Mouse (Mus musculus) mouse embryonic stem cell (cell line): ENCODE data around the gene Zfp873.
"Not testable (repeated sequence)": the region's sequence is repeated elsewhere in the genome, so short reads cannot be mapped to it uniquely, and the experiment has no call there.

Experiments
- in situ Hi-C, 2 experiments: fragments of 300-500 bp; cut with MboI; formaldehyde crosslinking; loops; 1 replicate in 1 of 2; 3 replicates in 1 of 2; pipeline ENCODE4 v1.14.3; 2019 to 2020; ENCODE audit warnings: low sequenced_read_pairs in 2 of 2, low pct_unique_long_range_greater_than_20kb in 1 of 2, mixed read lengths in 1 of 2; ENCODE audit not compliant: unreplicated experiment in 1 of 2

The Zfp873 gene

GRCm38 (mm10) chr10:82047597-82048459, at the start of gene Zfp873:
Zfp873 (plus strand) TSS chr10:82048123.
- in situ Hi-C loops: loop anchor here (5.0 to 10.0 kb wide), 2 partner anchors 117 to 119 kb away; no protein-coding TSS in a partner anchor

GRCm38 (mm10) chr10:82003209-82003608, 44.7 kb upstream of the Zfp873 start:
- in situ Hi-C loops: not testable (repeated sequence)

GRCm38 (mm10) chr10:82004822-82005221, 43.1 kb upstream of the Zfp873 start:
- in situ Hi-C loops: not testable (repeated sequence)

- in situ Hi-C loops: loop anchor here in 1 of 2 experiments (10.0 kb wide), 1 partner anchor 123 kb away; no protein-coding TSS in a partner anchor
Observed at GRCm38 (mm10) chr10:82042191-82042590, 5.7 kb upstream of the Zfp873 start.

GRCm38 (mm10) chr10:82046603-82047002, 1.3 kb upstream of the Zfp873 start:
- in situ Hi-C loops: loop anchor here (5.0 to 10.0 kb wide), 2 partner anchors 118 to 121 kb away; no protein-coding TSS in a partner anchor

GRCm38 (mm10) chr10:82048460-82048804, 509 bp downstream of the Zfp873 start:
- in situ Hi-C loops: loop anchor here (5.0 to 10.0 kb wide), 2 partner anchors 116 to 119 kb away; no protein-coding TSS in a partner anchor

- in situ Hi-C loops: not testable (repeated sequence)
Observed at GRCm38 (mm10) chr10:82082728-82083621, 35.1 kb downstream of the Zfp873 start, which contains the start of gene BC024063. BC024063 (plus strand) TSS chr10:82083353.

GRCm38 (mm10) chr10:82083622-82083971, 35.7 kb downstream of the Zfp873 start:
- in situ Hi-C loops: not testable (repeated sequence)
